Mouse (Mus musculus) heart, adult 2 months (tissue): ENCODE results near the gene Tfpi.

Experiments used
- CTCF ChIP-seq: fragments of 200-600 bp; IDR thresholded peaks from 2 replicates; pipeline ENCODE4 v1.8.1; 2022; ENCODE audit warnings: antibody characterized with exemption, mild to moderate bottlenecking, moderate library complexity
- EP300 ChIP-seq: fragments of 200-500 bp; IDR thresholded peaks from 2 replicates; pipeline ENCODE4 v1.6.1; 2011; ENCODE audit warnings: low read depth, low read length, control low read depth; ENCODE audit not compliant: insufficient read depth

DNA sequence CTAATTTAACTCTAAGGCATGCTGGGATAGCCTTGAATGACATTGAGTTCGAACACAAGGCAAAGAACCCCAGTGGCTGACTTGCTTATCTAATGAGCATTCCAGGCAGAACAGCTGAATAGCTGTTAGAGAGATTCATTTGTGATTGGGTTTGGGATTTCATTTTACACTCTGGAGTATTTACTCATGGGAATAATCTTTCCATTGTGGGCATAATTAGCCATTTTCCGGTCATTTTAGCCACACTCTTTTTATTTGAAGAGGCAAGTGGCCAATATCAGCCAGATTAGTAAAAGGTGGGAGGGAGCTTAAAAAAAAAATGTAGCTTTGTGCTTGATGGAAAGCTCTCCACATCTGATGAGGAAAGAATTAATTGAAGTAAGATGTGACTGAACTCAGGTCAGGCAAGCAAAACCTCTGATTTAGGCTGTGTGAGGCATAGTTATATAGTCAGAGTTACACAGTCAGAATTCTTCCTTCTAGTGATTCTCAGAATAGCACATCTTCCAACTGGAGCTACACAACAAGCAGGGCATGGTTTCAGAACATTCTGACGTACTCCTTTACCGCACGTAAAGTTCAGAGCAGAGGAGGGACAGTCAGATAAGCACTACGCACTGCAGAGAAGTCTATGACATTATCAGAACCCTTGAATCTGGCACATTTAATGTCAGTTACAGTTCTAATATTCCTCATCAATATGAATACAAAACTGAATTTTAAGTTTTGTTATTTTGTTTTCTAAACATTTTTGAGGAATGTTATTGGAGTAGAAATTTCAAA lies 91.5 kb downstream of the Tfpi start:
- TF ChIP-seq EP300 (no peak), CTCF (no peak)
